Mouse (Mus musculus) intestine, embryonic 14.5 days (tissue): Measurements from ENCODE around the gene Igsf8. TPM values are rescaled to one million over a fixed set of nuclear protein-coding genes. Genes with fewer than 3 reads are reported as not detected.

Experiments
- ATAC-seq: fragments of 200-750 bp; cut with Nextera tagmentation; replicated peaks from 2 replicates; pipeline ENCODE4 v1.8.0; 2017; ENCODE audit warnings: low read depth, moderate number of reproducible peaks, moderate TSS enrichment, moderate library complexity; ENCODE audit not compliant: low FRiP score, low TSS enrichment
- DNase-seq: peaks from one replicate; pipeline ENCODE4 v3.0.0-alpha.2; 2018; ENCODE audit warnings: low spot score
- H3K27ac ChIP-seq: fragments of 300-500 bp; sonication (generic); 2 replicates; pipeline ENCODE4 v1.5.1; 2014; ENCODE audit warnings: low read depth, mild to moderate bottlenecking, control low read depth
- H3K27me3 ChIP-seq: fragments of 300-500 bp; sonication (generic); replicated peaks from 2 replicates; pipeline ENCODE4 v1.6.1; 2014; ENCODE audit warnings: low read length, control low read depth; ENCODE audit not compliant: control insufficient read depth, insufficient read depth
- H3K36me3 ChIP-seq: fragments of 300-500 bp; sonication (generic); 2 replicates; pipeline ENCODE4 v1.6.1; 2014; ENCODE audit warnings: low read length, control low read depth; ENCODE audit not compliant: control insufficient read depth, insufficient read depth
- H3K4me1 ChIP-seq: fragments of 300-500 bp; sonication (generic); replicated peaks from 2 replicates; pipeline ENCODE4 v1.6.1; 2014; ENCODE audit warnings: low read length, control low read depth, mixed read lengths; ENCODE audit not compliant: control insufficient read depth, insufficient read depth
- H3K4me2 ChIP-seq: fragments of 300-500 bp; sonication (generic); 2 replicates; pipeline ENCODE4 v1.6.1; 2014; ENCODE audit warnings: low read length
- H3K4me3 ChIP-seq: fragments of 300-500 bp; sonication (generic); 2 replicates; pipeline ENCODE4 v1.5.1; 2014; ENCODE audit warnings: low read depth, low read length, control low read depth, mixed read lengths
- H3K9ac ChIP-seq: fragments of 300-500 bp; sonication (generic); 2 replicates; pipeline ENCODE4 v1.6.1; 2014; ENCODE audit warnings: mild to moderate bottlenecking, low read length
- H3K9me3 ChIP-seq: fragments of 300-500 bp; sonication (generic); 2 replicates; pipeline ENCODE4 v1.6.1; 2016; ENCODE audit warnings: low read length, control low read depth; ENCODE audit not compliant: control insufficient read depth
- WGBS: fragments of 180-500 bp; shearing (Covaris S2); extraction: QIAGEN DNeasy Blood & Tissue Kit; methylation state at CpG from one replicate; pipeline ENCODE4 v1.1.7; 2014; 5-methylcytosine and 5-hydroxymethylcytosine counted together
- polyA plus RNA-seq: library from polyadenylated mRNA; unstranded; fragments of >200 nt; fragmentation: Nextera tagmentation; extraction: Ambion mirVana; gene quantifications from 2 replicates; pipeline ENCODE4 v1.2.1, GENCODE M21; 2014

The Igsf8 gene
- polyA plus RNA-seq, 1 experiment from 2014 or later, result 48.5 TPM

- Histone ChIP-seq H3K36me3 (0 out of 2 replicates have a peak, but pooled peaks cover 3% of the 10 kb centered on the region), H3K27ac (peak overlapping the region; percentile 93), H3K4me3 (peak overlapping the region; percentile 59), H3K4me1 (peaks cover 16% of the 10 kb centered on the region), H3K4me2 (peak overlapping the region; percentile 78), H3K9me3 (no peaks in the 10 kb centered on the region), H3K9ac (peak overlapping the region; percentile 53), H3K27me3 (no peaks in the 10 kb centered on the region)
- 3% methylated on average over 23 of the region's 23 CpGs for WGBS
- peak; percentile 52 for ATAC-seq
- DNase-seq, result peak; percentile 80
These were observed 49.9 kb downstream of the Igsf8 start for GRCm38 (mm10) chr1:172311248-172311906.

GRCm38 (mm10) chr1:172311921-172312767 is 50.7 kb downstream of the Igsf8 start:
- Histone ChIP-seq H3K9me3 (no peaks in the 10 kb centered on the region), H3K9ac (peak overlapping the region; percentile 53), H3K27ac (peak overlapping the region; percentile 93), H3K4me2 (peak overlapping the region; percentile 78), H3K36me3 (0 out of 2 replicates have a peak, but pooled peaks cover 5% of the 10 kb centered on the region), H3K4me1 (peaks cover 16% of the 10 kb centered on the region), H3K27me3 (no peaks in the 10 kb centered on the region), H3K4me3 (peak overlapping the region; percentile 59)
- under 1% methylated on average over 49 of the region's 55 CpGs for WGBS
- DNase-seq (peak; percentile 96), ATAC-seq (peak; percentile 77)

GRCm38 (mm10) chr1:172312768-172313561 is 51.5 kb downstream of the Igsf8 start:
- ATAC-seq (peak; percentile 2; the same call in 1 of the 2 replicates), DNase-seq (no peak)
- Histone ChIP-seq H3K4me2 (peak overlapping the region; percentile 78), H3K9me3 (no peaks in the 10 kb centered on the region), H3K4me1 (peaks cover 16% of the 10 kb centered on the region), H3K4me3 (peak overlapping the region; percentile 59), H3K36me3 (0 out of 2 replicates have a peak, but pooled peaks cover 5% of the 10 kb centered on the region), H3K9ac (peak overlapping the region; percentile 53), H3K27ac (no peak overlapping the region), H3K27me3 (no peaks in the 10 kb centered on the region)
- 14% methylated on average over 16 of the region's 16 CpGs for WGBS

GRCm38 (mm10) chr1:172313613-172314411 is 52.4 kb downstream of the Igsf8 start:
- no peak overlapping the region for H3K4me3 ChIP-seq
- 81% methylated on average over 10 of the region's 10 CpGs for WGBS

GRCm38 (mm10) chr1:172314911-172315310 is 53.5 kb downstream of the Igsf8 start:
- no peak for ATAC-seq
- H3K4me1 ChIP-seq, result peaks cover 18% of the 10 kb centered on the region
- WGBS, result 76% methylated on average over 3 of the region's 3 CpGs

More at GRCm38 (mm10) chr1:172313613-172314411, 52.4 kb downstream of the Igsf8 start:
- H3K9me3 ChIP-seq, result no peaks in the 10 kb centered on the region
- peak overlapping the region; percentile 78 for H3K4me2 ChIP-seq
- H3K27me3 ChIP-seq, result no peaks in the 10 kb centered on the region
- H3K4me1 ChIP-seq, result peaks cover 16% of the 10 kb centered on the region
- H3K9ac ChIP-seq, result no peak overlapping the region
- ATAC-seq (no peak), DNase-seq (no peak)
- H3K27ac ChIP-seq, result no peak overlapping the region
- H3K36me3 ChIP-seq, result 0 out of 2 replicates have a peak, but pooled peaks cover 5% of the 10 kb centered on the region

GRCm38 (mm10) chr1:172317431-172317830 is 56.0 kb downstream of the Igsf8 start:
- H3K9me3 ChIP-seq, result no peaks in the 10 kb centered on the region
- no peak overlapping the region for H3K4me2 ChIP-seq
- no peak overlapping the region for H3K27ac ChIP-seq
- H3K27me3 ChIP-seq, result no peaks in the 10 kb centered on the region
- no peak for DNase-seq
- WGBS, result 62% methylated on average over 18 of the region's 18 CpGs
- no peak overlapping the region for H3K9ac ChIP-seq
- H3K36me3 ChIP-seq, result 0 out of 2 replicates have a peak, but pooled peaks cover 5% of the 10 kb centered on the region
- H3K4me3 ChIP-seq, result no peak overlapping the region
- 0 out of 2 replicates have a peak, but pooled peaks cover 10% of the 10 kb centered on the region for H3K4me1 ChIP-seq
- ATAC-seq, result 0 out of 2 replicates have a peak, but pooled peaks have one; percentile 8

More at GRCm38 (mm10) chr1:172314911-172315310, 53.5 kb downstream of the Igsf8 start:
- Histone ChIP-seq H3K27me3 (no peaks in the 10 kb centered on the region), H3K27ac (no peak overlapping the region), H3K9me3 (no peaks in the 10 kb centered on the region), H3K9ac (no peak overlapping the region), H3K4me3 (no peak overlapping the region), H3K36me3 (0 out of 2 replicates have a peak, but pooled peaks cover 5% of the 10 kb centered on the region), H3K4me2 (no peak overlapping the region)
- DNase-seq, result no peak

GRCm38 (mm10) chr1:172317946-172318345 is 56.5 kb downstream of the Igsf8 start:
- no peak overlapping the region for H3K9ac ChIP-seq
- 0 out of 2 replicates have a peak, but pooled peaks cover 5% of the 10 kb centered on the region for H3K36me3 ChIP-seq
- 69% methylated on average over 15 of the region's 15 CpGs for WGBS
- no peak for ATAC-seq
- H3K4me2 ChIP-seq, result no peak overlapping the region
- H3K27ac ChIP-seq, result no peak overlapping the region
- DNase-seq, result no peak
- no peak overlapping the region for H3K4me3 ChIP-seq
- H3K9me3 ChIP-seq, result no peaks in the 10 kb centered on the region
- H3K27me3 ChIP-seq, result no peaks in the 10 kb centered on the region
- H3K4me1 ChIP-seq, result 0 out of 2 replicates have a peak, but pooled peaks cover 7% of the 10 kb centered on the region
